Mouse (Mus musculus) forebrain, embryonic 15.5 days (tissue): Measurements from ENCODE around the gene Samd14. TPM values are rescaled to one million over a fixed set of nuclear protein-coding genes. Genes with fewer than 3 reads are reported as not detected.

Experiments
- ATAC-seq: fragments of 200-750 bp; cut with Nextera tagmentation; replicated peaks from 2 replicates; pipeline ENCODE4 v1.8.0; 2017; ENCODE audit warnings: mild to moderate bottlenecking, moderate TSS enrichment, moderate library complexity
- H3K27ac ChIP-seq: fragments of 300-500 bp; sonication (generic); replicated peaks from 2 replicates; pipeline ENCODE4 v1.5.1; 2015; ENCODE audit warnings: mild to moderate bottlenecking, inconsistent platforms
- H3K27me3 ChIP-seq: fragments of 300-500 bp; sonication (generic); 2 replicates; pipeline ENCODE4 v1.6.1; 2015; ENCODE audit warnings: inconsistent platforms
- H3K36me3 ChIP-seq: fragments of 300-500 bp; sonication (generic); 2 replicates; pipeline ENCODE4 v1.6.1; 2015; ENCODE audit warnings: mild to moderate bottlenecking, inconsistent platforms
- H3K4me1 ChIP-seq: fragments of 300-500 bp; sonication (generic); 2 replicates; pipeline ENCODE4 v1.6.1; 2015; ENCODE audit warnings: inconsistent platforms
- H3K4me2 ChIP-seq: fragments of 300-500 bp; sonication (generic); replicated peaks from 2 replicates; pipeline ENCODE4 v1.6.1; 2015; ENCODE audit warnings: mild to moderate bottlenecking, inconsistent platforms
- H3K4me3 ChIP-seq: fragments of 300-500 bp; sonication (generic); 2 replicates; pipeline ENCODE4 v1.5.1; 2015; ENCODE audit warnings: mild to moderate bottlenecking, inconsistent platforms
- H3K9ac ChIP-seq: fragments of 300-500 bp; sonication (generic); replicated peaks from 2 replicates; pipeline ENCODE4 v1.6.1; 2015; ENCODE audit warnings: mild to moderate bottlenecking, inconsistent platforms
- H3K9me3 ChIP-seq: fragments of 300-500 bp; sonication (generic); 2 replicates; pipeline ENCODE4 v1.6.1; 2016; ENCODE audit warnings: inconsistent platforms
- WGBS: fragments of 180-500 bp; shearing (Covaris S2); methylation state at CpG from one replicate; pipeline ENCODE4 v1.1.7; 2015; ENCODE audit warnings: mixed read lengths; 5-methylcytosine and 5-hydroxymethylcytosine counted together
- polyA plus RNA-seq: library from polyadenylated mRNA; unstranded; fragments of >200 nt; fragmentation: Nextera tagmentation; extraction: Ambion mirVana; gene quantifications from 2 replicates; pipeline ENCODE4 v1.2.1, GENCODE M21; 2015

The Samd14 gene
- polyA plus RNA-seq, 1 experiment from 2014 or later: 123 TPM

- peak overlapping the region; percentile 97 for H3K27ac ChIP-seq
- H3K9ac ChIP-seq: peak overlapping the region; percentile 49
- H3K36me3 ChIP-seq: no peaks in the 10 kb centered on the region
- no peaks in the 10 kb centered on the region for H3K9me3 ChIP-seq
- peak overlapping the region; percentile 51 for H3K4me2 ChIP-seq
- no peaks in the 10 kb centered on the region for H3K27me3 ChIP-seq
- peak overlapping the region; percentile 33 for H3K4me3 ChIP-seq
- peaks cover 17% of the 10 kb centered on the region for H3K4me1 ChIP-seq
- 23% methylated on average over 9 of the region's 9 CpGs for WGBS
- ATAC-seq: peak; percentile 75
These were observed 31.3 kb upstream of the Samd14 start for GRCm38 (mm10) chr11:94978178-94978915.

GRCm38 (mm10) chr11:94978947-94979346 is 30.7 kb upstream of the Samd14 start:
- peaks cover 17% of the 10 kb centered on the region for H3K4me1 ChIP-seq
- no peaks in the 10 kb centered on the region for H3K27me3 ChIP-seq
- H3K4me3 ChIP-seq: peak overlapping the region; percentile 33
- H3K27ac ChIP-seq: peak overlapping the region; percentile 97
- H3K9me3 ChIP-seq: no peaks in the 10 kb centered on the region
- peak; percentile 96 for ATAC-seq
- no peaks in the 10 kb centered on the region for H3K36me3 ChIP-seq
- WGBS: 0% methylated on average over 20 of the region's 20 CpGs
- peak overlapping the region; percentile 49 for H3K9ac ChIP-seq
- H3K4me2 ChIP-seq: peak overlapping the region; percentile 51

GRCm38 (mm10) chr11:94979462-94980179 is 30.1 kb upstream of the Samd14 start:
- no peaks in the 10 kb centered on the region for H3K27me3 ChIP-seq
- peak overlapping the region; percentile 97 for H3K27ac ChIP-seq
- peak overlapping the region; percentile 33 for H3K9ac ChIP-seq
- 77% methylated on average over 11 of the region's 11 CpGs for WGBS
- peaks cover 17% of the 10 kb centered on the region for H3K4me1 ChIP-seq
- H3K4me3 ChIP-seq: peak overlapping the region; percentile 33
- peak overlapping the region; percentile 51 for H3K4me2 ChIP-seq
- peak; percentile 23; the same call in 1 of the 2 replicates for ATAC-seq
- no peaks in the 10 kb centered on the region for H3K36me3 ChIP-seq
- no peaks in the 10 kb centered on the region for H3K9me3 ChIP-seq

- Histone ChIP-seq H3K4me3 (no peak overlapping the region), H3K4me1 (peaks cover 21% of the 10 kb centered on the region), H3K9ac (no peak overlapping the region), H3K27ac (no peak overlapping the region), H3K9me3 (no peaks in the 10 kb centered on the region), H3K27me3 (no peaks in the 10 kb centered on the region), H3K4me2 (no peak overlapping the region), H3K36me3 (no peaks in the 10 kb centered on the region)
- WGBS: 50% methylated on average over 1 of the region's 1 CpGs
- no peak for ATAC-seq
These were observed 24.5 kb upstream of the Samd14 start for GRCm38 (mm10) chr11:94985140-94985539.

GRCm38 (mm10) chr11:94985822-94986221 is 23.9 kb upstream of the Samd14 start:
- 76% methylated on average over 5 of the region's 5 CpGs for WGBS
- H3K36me3 ChIP-seq: no peaks in the 10 kb centered on the region
- no peaks in the 10 kb centered on the region for H3K9me3 ChIP-seq
- H3K4me3 ChIP-seq: no peak overlapping the region
- no peak overlapping the region for H3K4me2 ChIP-seq
- no peaks in the 10 kb centered on the region for H3K27me3 ChIP-seq
- H3K27ac ChIP-seq: no peak overlapping the region
- H3K9ac ChIP-seq: no peak overlapping the region
- ATAC-seq: no peak
- peaks cover 27% of the 10 kb centered on the region for H3K4me1 ChIP-seq

- Histone ChIP-seq H3K4me2 (no peak overlapping the region), H3K36me3 (no peaks in the 10 kb centered on the region), H3K4me3 (no peak overlapping the region), H3K4me1 (peaks cover 27% of the 10 kb centered on the region), H3K27ac (no peak overlapping the region), H3K27me3 (no peaks in the 10 kb centered on the region), H3K9me3 (no peaks in the 10 kb centered on the region), H3K9ac (no peak overlapping the region)
- no peak for ATAC-seq
- 80% methylated on average over 2 of the region's 2 CpGs for WGBS
These were observed 23.2 kb upstream of the Samd14 start for GRCm38 (mm10) chr11:94986435-94986834.

GRCm38 (mm10) chr11:94987341-94987740 is 22.3 kb upstream of the Samd14 start:
- Histone ChIP-seq H3K27me3 (no peaks in the 10 kb centered on the region), H3K9ac (no peak overlapping the region)

GRCm38 (mm10) chr11:94987851-94988250 is 21.8 kb upstream of the Samd14 start:
- H3K9me3 ChIP-seq: no peaks in the 10 kb centered on the region
- H3K27me3 ChIP-seq: no peaks in the 10 kb centered on the region
- no peak overlapping the region for H3K9ac ChIP-seq
- ATAC-seq: no peak
- 85% methylated on average over 8 of the region's 8 CpGs for WGBS
- H3K36me3 ChIP-seq: no peaks in the 10 kb centered on the region
- H3K27ac ChIP-seq: no peak overlapping the region
- H3K4me1 ChIP-seq: peaks cover 35% of the 10 kb centered on the region
- H3K4me3 ChIP-seq: no peak overlapping the region
- no peak overlapping the region for H3K4me2 ChIP-seq

More at GRCm38 (mm10) chr11:94987341-94987740, 22.3 kb upstream of the Samd14 start:
- Histone ChIP-seq H3K27ac (no peak overlapping the region), H3K4me1 (peaks cover 30% of the 10 kb centered on the region), H3K36me3 (no peaks in the 10 kb centered on the region), H3K9me3 (no peaks in the 10 kb centered on the region), H3K4me3 (no peak overlapping the region), H3K4me2 (no peak overlapping the region)
- WGBS: 55% methylated on average over 6 of the region's 6 CpGs
- ATAC-seq: no peak

GRCm38 (mm10) chr11:94988780-94989561 is 20.7 kb upstream of the Samd14 start:
- ATAC-seq: no peak
- H3K27me3 ChIP-seq: no peaks in the 10 kb centered on the region
- peak overlapping the region; percentile 96 for H3K27ac ChIP-seq
- H3K9ac ChIP-seq: peak overlapping the region; percentile 69
- H3K4me3 ChIP-seq: peak overlapping the region; percentile 95
- peak overlapping the region; percentile 96 for H3K4me2 ChIP-seq
- 16% methylated on average over 10 of the region's 10 CpGs for WGBS
- peaks cover 47% of the 10 kb centered on the region for H3K4me1 ChIP-seq
- no peaks in the 10 kb centered on the region for H3K9me3 ChIP-seq
- H3K36me3 ChIP-seq: no peaks in the 10 kb centered on the region

- under 1% methylated on average over 12 of the region's 12 CpGs for WGBS
- peak; percentile 67 for ATAC-seq
These were observed 20.1 kb upstream of the Samd14 start for GRCm38 (mm10) chr11:94989562-94990017.

GRCm38 (mm10) chr11:94990102-94990748 is 19.5 kb upstream of the Samd14 start:
- Histone ChIP-seq H3K4me3 (peak overlapping the region; percentile 95), H3K9ac (peak overlapping the region; percentile 97), H3K9me3 (no peaks in the 10 kb centered on the region), H3K27me3 (no peaks in the 10 kb centered on the region), H3K4me1 (peaks cover 59% of the 10 kb centered on the region), H3K4me2 (peak overlapping the region; percentile 96), H3K36me3 (no peaks in the 10 kb centered on the region), H3K27ac (peak overlapping the region; percentile 96)
- peak; percentile 5; the same call in 1 of the 2 replicates for ATAC-seq
- 42% methylated on average over 6 of the region's 6 CpGs for WGBS

More at GRCm38 (mm10) chr11:94989562-94990017, 20.1 kb upstream of the Samd14 start:
- Histone ChIP-seq H3K9me3 (no peaks in the 10 kb centered on the region), H3K4me3 (peak overlapping the region; percentile 95), H3K27ac (peak overlapping the region; percentile 96), H3K9ac (peak overlapping the region; percentile 69), H3K27me3 (no peaks in the 10 kb centered on the region), H3K4me2 (peak overlapping the region; percentile 96), H3K4me1 (peaks cover 53% of the 10 kb centered on the region), H3K36me3 (no peaks in the 10 kb centered on the region)
